Mouse (Mus musculus): ENCODE measurements around the gene Gpr179.
A peak's percentile ranks its signal among the peaks of the same experiment; 100 is the strongest.
"Not testable (repeated sequence)": the region's sequence is repeated elsewhere in the genome, so short reads cannot be mapped to it uniquely, and the experiment has no call there.

Gpr179 gene

DNA sequence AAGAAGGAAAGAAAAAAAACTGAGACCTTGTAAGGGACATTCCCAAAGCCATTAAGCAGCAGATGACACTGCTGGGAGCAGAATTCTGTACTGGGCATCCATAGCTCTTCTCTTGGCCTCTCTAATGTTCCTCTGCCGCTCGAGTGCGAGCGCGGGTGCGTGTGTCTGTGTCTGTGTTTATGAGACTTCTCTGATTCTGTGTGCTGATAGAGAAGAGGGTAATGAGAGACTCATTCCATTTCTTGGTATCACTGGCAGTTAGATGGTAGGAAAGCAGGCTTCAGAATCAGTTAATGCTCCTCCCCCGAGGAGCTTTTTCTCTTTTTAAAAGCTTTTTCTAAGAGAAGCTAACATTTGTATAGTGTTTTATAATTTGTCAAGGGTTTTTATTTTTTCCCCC, 3.4 kb upstream of the Gpr179 start:
- DNase-seq (ENCODE audit: low spot score in 2 of 2): no peak

DNA sequence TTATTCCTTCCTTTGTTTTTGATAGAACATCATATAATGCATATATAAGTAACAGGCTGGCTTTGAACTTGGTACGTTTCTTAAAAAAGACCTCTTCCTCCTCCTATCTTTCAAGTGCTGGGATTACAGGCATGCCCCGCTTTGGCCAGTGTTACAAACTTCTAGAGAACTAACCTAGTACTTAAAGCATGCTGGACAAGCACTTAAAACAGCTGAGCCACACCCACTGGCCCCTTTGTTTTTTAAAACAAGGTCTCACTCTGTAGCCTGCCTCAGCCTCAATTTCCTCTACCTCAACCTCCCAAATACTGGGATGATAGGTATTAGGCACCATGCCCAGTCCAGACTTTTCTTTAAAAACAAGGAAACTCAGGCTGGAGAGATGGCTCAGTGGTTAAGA, 2.8 kb upstream of the Gpr179 start:
- no peak for DNase-seq (ENCODE audit: low spot score in 2 of 2)

DNA sequence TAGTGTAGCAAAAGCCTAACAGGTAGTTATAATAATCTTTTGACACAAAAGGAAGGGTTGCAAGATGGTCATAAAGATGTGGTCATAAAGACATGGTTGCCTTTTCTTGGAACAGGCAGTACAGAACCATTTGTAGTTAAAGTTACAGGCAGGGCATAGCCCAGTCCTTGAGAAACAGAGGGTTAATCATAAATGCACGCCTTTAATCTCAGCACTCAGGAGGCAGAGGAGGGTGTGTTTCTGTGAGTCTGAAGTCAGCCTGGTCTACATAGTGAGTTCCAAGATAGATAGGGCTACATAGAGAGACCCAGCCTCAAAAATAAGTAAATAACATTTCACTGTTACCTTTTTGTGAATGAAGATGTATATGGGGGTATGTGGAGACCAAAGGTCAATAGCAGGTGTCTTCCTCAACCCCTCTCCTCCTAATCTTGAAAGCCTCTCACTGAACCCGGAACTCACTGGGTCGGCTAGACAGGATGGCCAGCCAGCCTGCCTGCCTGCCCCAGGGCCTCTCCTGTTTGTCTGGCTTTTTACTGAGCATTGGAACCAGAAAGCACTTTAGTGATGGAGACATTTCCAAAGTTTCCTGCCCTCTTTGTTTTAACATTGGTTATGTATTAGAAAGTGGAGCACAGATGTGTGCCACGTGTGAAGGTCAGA, 1.2 kb upstream of the Gpr179 start:
- DNase-seq (ENCODE audit: low spot score in 2 of 2): no peak

DNA sequence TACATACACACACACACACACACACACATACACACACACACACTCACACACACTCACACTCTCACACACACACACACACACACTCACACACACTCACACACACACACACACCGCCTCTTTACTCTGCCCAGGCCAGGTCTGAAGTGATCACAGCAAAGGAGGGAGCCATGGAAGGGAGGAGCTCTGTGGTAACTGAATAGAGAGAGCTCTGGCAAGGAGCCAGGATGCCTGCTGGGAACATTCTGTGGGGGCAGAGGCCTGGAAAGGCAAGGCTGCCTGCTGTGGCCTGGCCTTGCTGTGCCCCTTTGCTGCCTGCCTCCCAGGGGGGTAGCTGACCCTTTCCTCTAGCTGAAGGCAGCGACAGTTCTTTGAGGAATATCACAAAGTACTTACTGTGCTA, 1.8 kb downstream of the Gpr179 start:
- no peak for DNase-seq (ENCODE audit: low spot score in 2 of 2)

DNA sequence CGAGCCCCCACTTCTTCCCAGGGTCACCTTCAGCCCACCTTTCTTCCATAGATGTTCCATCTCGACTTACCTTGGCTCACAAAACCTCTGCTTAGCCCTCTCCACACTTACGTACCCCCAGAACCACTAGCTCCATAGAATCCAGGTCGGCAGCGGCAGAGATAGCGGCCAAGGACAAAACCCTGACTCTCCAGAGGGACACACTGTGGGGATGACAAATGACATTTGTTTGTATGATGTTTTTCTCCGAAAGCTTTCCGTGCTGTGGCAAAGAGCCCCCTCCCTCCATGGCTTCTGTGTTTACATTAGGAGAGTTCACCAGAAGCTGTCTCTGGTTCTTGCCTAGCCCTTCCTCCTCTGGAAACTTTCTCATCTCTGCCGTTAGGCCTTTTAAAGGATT, 4.6 kb downstream of the Gpr179 start:
- no peak for DNase-seq (ENCODE audit: low spot score in 2 of 2)

DNA sequence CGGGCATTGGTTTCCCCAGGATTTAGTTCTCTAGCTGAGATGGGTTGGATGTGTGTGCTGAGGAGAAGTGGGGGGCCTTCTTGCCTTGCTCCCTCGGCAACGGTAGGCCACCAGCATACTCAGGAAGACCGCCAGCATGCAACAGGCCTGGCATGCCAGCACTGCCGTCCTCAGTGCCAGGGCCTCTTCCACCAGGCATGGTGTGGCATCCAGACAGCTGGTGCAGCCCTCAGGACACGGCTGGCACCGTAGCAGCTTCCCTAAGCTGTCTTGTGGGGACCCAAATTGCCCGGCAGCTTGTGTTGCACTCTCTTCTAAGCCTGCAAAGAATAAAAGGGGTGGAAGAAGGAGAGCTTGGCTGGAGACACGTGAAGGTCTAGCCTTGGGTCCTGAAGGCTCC, 5.5 kb downstream of the Gpr179 start:
- DNase-seq (ENCODE audit: low spot score in 2 of 2): no peak

DNA sequence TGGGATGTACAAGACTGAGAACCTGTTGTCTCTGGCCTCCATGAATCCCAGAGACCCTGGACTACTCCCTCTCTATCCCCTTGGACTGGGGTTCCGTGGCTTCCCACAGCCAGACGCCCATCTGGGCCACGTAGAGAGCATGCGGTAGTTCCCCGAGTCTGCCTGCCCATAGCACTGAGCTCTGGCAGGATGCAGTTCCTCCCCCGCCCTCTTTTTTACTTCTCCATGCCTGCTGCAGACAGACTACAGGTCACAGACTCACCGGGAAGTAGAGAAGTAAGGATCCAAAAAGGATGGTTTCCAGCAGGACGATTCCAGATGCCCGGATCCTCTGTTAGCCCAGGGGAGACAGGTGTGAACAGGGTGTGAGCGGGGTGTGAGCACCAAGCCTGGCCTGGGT, 6.4 kb downstream of the Gpr179 start:
- DNase-seq (ENCODE audit: low spot score in 2 of 2): no peak

DNA sequence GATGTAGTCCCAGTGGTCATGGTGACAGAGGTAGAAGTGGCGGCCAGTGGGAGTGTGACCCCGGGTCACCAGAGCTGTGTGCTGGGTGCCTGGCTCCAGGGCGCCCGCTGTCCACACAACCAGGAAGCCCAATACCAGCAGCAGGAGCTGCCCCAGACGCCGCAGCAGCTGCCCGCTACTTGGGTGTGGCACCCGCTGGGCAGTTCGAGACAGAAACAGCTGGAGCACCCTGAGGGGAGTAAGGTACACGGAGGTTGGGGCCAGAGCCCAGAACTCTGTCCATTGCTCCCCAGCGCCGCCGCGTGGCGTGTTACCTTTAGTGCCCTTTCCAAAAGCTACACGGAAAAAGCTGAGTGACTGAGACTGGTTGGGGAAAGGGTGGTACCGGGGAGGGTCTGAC, 8.3 kb downstream of the Gpr179 start:
- peak; percentile 24 to 27 for DNase-seq (ENCODE audit: low spot score in 2 of 2)

DNA sequence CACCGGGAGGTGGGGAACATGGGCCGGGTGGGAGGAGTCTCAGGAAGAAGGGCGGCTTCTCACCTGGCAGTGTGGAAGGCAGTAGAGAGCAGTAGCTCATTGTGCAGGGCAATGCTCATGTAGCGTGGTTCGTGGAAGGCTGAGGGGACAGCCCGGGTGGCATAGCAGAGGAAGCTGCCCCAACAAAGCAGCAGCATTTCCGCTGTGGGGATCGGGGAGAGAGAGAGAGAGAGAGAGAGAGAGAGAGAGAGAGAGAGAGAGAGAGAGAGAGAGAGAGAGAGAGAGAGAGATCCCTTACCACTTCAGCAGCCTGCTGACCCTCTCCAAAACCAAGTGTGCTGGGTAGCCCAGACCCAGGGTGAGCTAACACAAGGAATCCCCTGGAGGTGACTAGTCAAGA, 8.7 kb downstream of the Gpr179 start:
- no peak for DNase-seq (ENCODE audit: low spot score in 2 of 2)

DNA sequence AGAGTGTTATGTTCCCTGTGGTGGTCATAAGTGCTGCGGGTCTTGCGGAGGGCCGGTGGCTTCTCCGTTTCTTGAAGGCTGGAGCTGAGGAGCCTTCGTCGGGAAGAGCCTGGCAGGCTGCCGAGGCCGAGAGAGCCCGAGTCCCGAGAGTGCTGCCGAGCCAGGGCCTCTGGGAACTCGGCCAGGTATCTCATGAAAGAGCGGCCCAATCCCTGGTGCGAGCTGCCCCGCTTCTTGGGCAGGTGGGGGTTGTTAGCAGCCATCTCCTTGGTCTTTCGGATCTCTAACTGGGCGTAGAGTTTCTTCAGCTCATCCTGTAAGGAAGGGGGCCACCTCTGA, 12.9 kb downstream of the Gpr179 start:
- no peak for DNase-seq (ENCODE audit: low spot score in 2 of 2)

DNA sequence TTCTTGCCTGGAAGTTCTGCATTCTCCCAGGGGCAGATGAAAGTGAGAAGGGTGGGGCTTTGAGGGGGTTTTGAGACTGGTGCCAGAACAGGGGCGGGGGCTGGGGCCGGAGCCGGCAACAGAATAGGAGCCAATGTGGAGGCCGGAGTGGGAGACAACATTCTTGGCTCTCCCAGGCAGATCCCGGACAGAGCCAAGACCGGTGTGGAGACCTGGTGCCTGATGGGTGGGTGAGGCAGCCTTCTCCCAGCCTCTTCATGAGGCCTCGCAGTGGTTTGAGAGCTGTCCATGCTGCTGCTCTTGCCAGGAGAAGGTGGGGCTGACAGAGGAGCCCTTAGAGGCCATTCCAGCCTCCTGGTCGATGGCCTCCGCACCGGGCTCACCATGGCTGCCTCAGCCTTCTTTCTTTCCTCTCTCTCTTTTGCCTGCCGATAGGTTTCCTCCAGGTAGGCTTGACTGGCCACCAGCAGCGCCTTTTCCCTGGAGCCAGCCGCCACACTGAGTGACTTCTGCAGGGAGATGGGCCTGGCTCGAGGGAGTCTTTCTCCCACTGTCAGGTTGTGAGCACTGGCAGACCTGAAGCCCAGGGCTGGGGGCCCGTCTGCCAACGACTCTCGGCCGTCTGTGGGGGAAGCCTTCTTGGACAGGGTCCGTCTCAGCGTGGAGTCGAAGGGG, 13.4 kb downstream of the Gpr179 start:
- DNase-seq (ENCODE audit: low spot score in 2 of 2): no peak

DNA sequence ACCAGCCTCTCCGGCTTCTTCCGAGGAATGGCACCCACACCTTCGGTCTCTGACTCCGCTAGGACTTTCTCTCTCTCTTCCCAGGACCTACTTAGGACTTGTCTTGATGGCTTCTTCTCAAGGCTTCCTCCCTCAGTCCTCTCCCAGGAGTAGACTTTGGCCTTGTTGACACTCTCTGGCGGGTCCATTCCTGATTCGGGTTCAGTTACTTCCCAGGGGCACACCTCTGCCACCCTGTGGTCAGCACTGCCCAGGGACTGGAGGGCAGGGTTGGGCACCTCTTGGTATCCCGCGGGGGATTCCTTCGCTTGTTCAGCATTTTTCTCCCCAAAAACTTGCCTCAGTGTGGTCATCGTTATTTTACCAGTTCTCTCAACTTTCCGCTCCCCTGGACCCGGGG, 14.5 kb downstream of the Gpr179 start:
- DNase-seq (ENCODE audit: low spot score in 2 of 2): no peak

DNA sequence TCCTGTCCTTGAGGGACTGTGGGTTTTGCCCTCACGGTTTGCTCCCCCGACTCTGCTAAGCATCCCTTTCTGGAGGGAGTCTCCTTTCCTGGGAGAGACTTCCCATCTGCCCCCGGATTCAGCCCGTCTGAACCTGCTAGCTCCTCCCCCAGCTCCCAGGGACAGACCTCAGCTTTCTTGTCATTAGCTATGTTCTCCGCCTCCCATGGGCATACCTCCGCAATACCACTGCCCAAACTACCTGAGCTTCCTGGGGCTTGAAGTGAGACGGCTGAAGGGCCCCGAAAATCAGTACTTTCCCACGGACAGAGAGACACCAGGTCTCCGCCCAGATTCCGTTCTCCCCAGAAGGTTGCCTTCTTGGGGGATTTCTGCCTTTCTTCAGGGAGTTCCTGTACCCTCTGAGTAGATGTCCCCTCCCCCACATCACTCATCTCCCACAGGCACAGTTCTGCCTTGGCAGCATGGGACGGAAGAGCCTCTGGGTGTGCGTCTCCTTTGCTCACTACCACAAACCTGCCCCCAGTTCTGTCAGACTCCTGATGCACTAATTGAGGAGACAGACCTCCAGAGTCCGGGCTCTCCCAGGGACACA, 15.0 kb downstream of the Gpr179 start:
- DNase-seq (ENCODE audit: low spot score in 2 of 2): no peak

DNA sequence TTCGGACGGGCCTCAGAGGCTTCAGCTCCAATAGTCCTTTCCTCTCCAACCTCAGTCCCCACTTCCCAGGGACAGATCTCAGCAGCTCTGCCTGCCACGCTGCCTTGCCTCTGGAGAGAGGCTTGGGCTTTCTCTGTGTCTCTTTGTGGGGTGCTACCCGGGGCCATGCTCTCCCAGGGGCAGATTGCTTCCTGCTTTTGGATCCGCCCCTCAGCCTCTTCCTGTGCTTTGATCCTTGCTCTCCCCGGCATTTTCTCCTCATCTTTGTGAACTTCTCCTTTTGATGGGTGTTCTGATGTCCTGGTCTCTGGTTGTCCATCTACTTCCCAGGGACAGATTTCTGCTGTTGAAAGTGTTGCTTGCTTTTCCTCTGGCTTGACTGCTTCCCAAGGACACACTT, 15.6 kb downstream of the Gpr179 start:
- DNase-seq (ENCODE audit: low spot score in 2 of 2): no peak

DNA sequence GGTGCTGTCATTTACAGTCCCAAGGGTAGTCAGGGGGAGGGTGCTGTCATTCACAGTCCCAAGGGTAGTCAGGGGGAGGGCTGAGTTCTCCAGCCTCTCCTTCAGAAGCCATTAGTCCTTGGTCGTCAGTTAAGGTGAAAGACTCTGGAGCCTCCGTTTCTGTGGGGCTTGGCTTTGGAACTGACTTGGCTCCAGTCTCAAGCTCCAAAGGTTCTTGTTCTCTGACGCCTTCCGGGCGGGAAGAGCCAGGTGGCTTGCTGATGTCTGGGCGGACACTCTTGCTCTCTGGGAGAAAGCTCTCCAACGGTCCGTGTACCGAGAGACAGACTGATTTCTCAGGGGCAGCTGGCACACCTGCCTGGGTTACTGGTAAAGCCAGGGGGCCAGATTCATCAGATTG, 17.5 kb downstream of the Gpr179 start:
- no peak for DNase-seq (ENCODE audit: low spot score in 2 of 2)

DNA sequence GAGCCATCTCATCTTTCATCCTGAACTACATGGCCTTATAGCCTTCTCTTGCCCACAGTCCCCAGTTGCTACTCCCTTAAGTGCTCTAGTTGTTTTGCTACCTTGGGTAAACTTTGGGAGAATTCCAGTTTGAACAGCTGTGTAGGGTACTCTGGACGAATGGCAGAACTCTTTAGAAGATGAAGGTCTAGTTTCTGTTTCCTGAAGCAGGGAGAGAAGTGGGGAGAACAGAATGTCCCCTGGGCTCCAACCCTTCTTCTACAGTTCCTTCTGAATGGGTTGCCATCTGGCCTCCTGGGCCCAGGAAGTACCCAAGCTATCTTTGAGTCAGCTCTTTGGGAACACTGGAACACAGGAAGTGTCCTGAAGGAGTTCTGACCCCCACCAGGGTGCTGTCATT, 18.0 kb downstream of the Gpr179 start:
- DNase-seq (ENCODE audit: low spot score in 2 of 2): no peak

DNA sequence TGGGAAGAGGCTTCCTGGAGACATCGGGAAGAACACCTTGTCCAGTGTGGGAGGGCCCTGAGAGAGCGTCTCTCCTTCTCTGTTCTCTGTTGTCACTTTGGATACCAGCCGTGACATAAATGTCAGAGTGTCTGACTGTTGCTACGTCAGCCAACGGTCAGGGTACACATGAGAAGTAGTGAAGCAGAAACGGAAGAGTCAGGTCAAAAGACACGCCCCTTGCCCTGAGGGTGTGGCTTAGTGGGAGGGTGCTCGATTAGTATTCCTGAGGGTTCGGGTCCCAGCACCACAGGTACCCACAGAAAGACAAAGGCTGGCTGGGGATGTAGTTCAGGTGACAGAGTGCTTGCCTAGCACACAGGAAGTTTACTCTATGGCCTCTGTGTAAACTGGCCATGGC, 18.8 kb downstream of the Gpr179 start:
- no peak for DNase-seq (ENCODE audit: low spot score in 2 of 2)

DNA sequence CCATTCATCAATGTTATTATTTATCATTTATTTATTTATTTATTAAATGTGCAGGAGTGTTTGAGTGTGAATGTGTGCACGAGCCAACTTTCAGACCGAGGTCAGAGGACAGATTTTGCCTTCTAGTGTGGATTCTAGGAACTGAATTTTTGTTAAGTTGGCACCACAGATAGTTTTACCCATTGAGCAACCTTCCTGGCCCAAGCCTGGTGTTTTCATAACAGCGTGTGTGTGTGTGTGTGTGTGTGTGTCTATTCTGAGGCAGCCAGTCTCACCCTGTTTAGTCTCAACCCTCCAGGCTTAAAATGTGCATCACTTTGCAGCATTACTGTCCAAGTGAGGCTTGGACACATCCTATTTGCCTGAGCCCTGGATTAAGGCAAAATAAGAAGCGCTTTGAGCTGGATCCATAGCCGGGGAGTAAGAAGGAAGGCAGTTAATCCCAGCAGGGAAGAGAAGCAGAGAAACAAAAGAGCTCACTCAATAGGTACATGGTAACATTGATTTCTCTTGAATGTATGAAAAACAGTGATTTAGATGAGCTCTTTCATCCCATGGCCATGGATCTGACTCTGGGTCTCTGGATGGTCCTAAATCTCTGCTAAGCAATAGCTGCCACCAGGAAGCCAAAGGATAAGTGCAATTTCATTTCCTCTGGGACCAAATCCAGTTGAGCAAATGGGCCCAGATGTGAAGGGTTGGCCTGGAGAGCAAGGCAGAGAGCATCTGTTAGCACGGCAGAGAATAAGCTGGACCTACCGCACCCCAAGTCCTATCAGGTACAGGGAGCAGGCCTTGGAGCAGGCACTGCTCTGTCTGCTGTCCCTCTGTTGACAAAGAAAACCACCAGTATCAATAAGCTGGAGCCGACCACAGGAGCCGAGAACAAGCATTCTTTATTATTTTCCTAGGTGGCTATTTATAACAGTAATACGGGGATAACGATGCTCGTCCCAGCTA, 20.4 kb downstream of the Gpr179 start:
- no peak for DNase-seq (ENCODE audit: low spot score in 2 of 2)

DNA sequence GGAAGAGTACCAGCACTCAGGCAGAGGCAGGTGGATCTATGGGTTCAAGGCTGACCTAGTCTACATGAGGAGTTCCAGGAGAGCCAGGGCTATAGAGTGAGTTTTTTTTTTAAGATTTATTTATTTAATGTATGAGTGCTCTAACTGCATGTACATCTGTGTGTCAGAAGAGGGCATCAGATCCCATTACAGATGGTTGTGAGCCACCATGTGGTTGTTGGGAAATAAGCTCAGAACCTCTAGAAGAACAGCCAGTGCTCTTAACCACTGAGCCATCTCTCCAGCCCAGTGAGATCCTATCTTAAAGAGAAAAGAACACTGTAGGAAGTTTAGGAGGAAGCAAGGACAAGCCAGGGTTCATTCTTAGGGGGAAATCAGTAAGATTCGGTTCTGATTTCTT, 21.6 kb downstream of the Gpr179 start:
- no peak for DNase-seq (ENCODE audit: low spot score in 2 of 2)

DNA sequence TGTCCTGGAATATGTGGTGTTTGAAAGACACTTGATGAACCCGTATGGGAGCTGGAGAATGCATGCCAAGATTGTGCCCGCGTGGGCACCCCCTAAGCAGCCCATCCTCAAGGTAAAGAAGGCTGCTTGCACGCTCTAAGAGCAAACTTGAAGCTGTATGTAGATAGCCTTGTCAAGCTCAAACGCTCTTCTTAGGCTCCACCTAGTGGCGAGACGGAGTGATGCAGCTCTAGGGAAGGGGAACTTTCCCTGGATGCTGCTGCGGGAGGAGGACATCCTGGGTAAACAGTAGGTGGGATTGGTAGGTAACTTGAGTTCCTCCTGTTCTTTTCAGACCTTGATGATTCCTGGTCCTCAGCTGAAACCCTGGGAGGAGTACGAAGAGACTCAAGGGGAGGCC, 23.7 kb downstream of the Gpr179 start:
- peak in 1 of 2 experiments; percentile 49 for DNase-seq (ENCODE audit: low spot score in 2 of 2)

DNA sequence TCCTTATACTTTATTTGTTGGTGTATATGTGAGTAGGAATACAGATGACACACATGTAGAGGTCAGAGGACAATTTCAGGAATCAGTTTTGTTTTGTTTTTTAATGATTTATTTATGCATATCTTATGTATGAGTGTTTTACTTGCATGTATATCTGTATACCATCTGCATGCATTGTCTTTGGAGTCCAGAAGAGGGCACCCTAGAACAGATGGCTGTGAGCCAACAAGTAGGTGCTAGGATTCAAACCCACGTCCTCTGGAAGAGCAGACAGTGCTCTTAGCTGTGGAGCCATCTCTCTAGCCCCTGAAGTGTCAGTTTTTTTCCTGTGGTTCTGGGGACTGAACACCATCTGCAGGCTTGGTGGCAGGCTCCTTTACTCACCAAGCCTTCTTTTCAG, 26.7 kb downstream of the Gpr179 start:
- no peak for DNase-seq (ENCODE audit: low spot score in 2 of 2)

DNA sequence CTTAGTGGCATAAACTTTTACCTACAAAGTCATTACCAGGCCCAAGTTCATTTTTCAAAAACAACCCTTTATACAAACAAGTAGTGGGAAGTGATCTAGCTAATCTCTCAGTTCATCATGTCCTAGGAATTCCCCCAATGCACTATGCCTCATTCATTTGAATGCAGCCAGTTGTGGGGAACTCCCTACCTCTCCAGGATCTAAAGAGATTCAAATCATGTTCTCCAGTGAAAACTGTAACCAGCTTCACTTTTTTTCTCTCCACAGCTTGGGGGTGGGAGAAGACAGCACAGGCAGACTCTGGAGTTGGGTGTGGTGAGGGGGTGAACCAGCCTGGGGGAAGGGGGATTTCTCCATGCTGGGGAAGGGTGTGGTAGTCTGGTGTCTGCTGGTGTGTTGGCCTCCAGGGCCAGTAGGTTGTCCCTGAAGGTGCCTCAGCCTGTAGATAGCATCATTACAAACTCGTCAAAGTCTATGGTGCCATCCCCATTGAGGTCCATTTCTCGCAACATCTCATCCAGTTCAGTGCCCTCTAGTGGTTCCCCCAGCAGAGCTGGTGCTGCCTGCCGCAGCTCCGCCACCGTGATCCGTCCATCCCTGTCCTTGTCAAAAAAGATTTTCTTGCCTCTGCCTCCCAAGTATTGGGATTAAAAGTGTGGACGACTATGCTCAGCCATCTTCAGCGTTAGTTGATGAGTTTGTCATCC, 29.8 kb downstream of the Gpr179 start:
- not testable (repeated sequence) for DNase-seq (ENCODE audit: low spot score in 2 of 2)
